Mouse (Mus musculus) hindbrain, embryonic 11.5 days (tissue): ENCODE results near the gene Pfdn2. TPM values are rescaled to one million over a fixed set of nuclear protein-coding genes. Genes with fewer than 3 reads are reported as not detected.

ENCODE experiments used
- ATAC-seq: fragments of 200-750 bp; cut with Nextera tagmentation; 2 replicates; pipeline ENCODE4 v1.8.0; 2017; ENCODE audit warnings: mild to moderate bottlenecking, moderate TSS enrichment, moderate library complexity; ENCODE audit not compliant: low FRiP score
- DNase-seq: peaks from one replicate; pipeline ENCODE4 v3.0.0-alpha.2; 2015; ENCODE audit warnings: low spot score
- H3K27ac ChIP-seq: fragments of 300-500 bp; sonication (generic); 2 replicates; pipeline ENCODE4 v1.5.1; 2014; ENCODE audit warnings: mild to moderate bottlenecking, low read depth, low read length
- H3K27me3 ChIP-seq: fragments of 300-500 bp; sonication (generic); 2 replicates; pipeline ENCODE4 v1.6.1; 2014; ENCODE audit warnings: mild to moderate bottlenecking, low read length, moderate library complexity, mixed read lengths; ENCODE audit not compliant: control insufficient read depth, insufficient read depth
- H3K36me3 ChIP-seq: fragments of 300-500 bp; sonication (generic); 2 replicates; pipeline ENCODE4 v1.6.1; 2014; ENCODE audit warnings: mild to moderate bottlenecking, low read length, moderate library complexity, mixed read lengths; ENCODE audit not compliant: control insufficient read depth, insufficient read depth
- H3K4me1 ChIP-seq: fragments of 300-500 bp; sonication (generic); replicated peaks from 2 replicates; pipeline ENCODE4 v1.6.1; 2014; ENCODE audit warnings: low read length, mixed read lengths; ENCODE audit not compliant: control insufficient read depth, insufficient read depth
- H3K4me2 ChIP-seq: fragments of 300-500 bp; sonication (generic); replicated peaks from 2 replicates; pipeline ENCODE4 v1.6.1; 2014; ENCODE audit warnings: mild to moderate bottlenecking, low read depth, low read length
- H3K4me3 ChIP-seq: fragments of 300-500 bp; sonication (generic); 2 replicates; pipeline ENCODE4 v1.5.1; 2014; ENCODE audit warnings: low read depth, low read length
- H3K9ac ChIP-seq: fragments of 300-500 bp; sonication (generic); 2 replicates; pipeline ENCODE4 v1.6.1; 2014; ENCODE audit warnings: low read depth, low read length
- H3K9me3 ChIP-seq: fragments of 300-500 bp; sonication (generic); 2 replicates; pipeline ENCODE4 v1.6.1; 2016; ENCODE audit warnings: low read length; ENCODE audit not compliant: control insufficient read depth
- WGBS: fragments of 180-500 bp; shearing (Covaris S2); extraction: QIAGEN DNeasy Blood & Tissue Kit; methylation state at CpG from one replicate; pipeline ENCODE4 v1.1.7; 2014; 5-methylcytosine and 5-hydroxymethylcytosine counted together
- polyA plus RNA-seq: library from polyadenylated mRNA; unstranded; fragments of >200 nt; fragmentation: Nextera tagmentation; extraction: Ambion mirVana; gene quantifications from 2 replicates; pipeline ENCODE4 v1.2.1, GENCODE M21; 2014

Pfdn2 gene
- polyA plus RNA-seq, 1 experiment from 2014 or later = 68.4 TPM

GRCm38 (mm10) chr1:171361106-171362103 lies 15.9 kb downstream of the Pfdn2 start:
- DNase-seq (peak; percentile 85), ATAC-seq (peak; percentile 81)
- Histone ChIP-seq H3K9ac (peak overlapping the region; percentile 65), H3K4me1 (peaks cover 3% of the 10 kb centered on the region; the same call in 1 of the 2 replicates), H3K4me2 (peak overlapping the region; percentile 86), H3K27me3 (no peaks in the 10 kb centered on the region), H3K4me3 (peak overlapping the region; percentile 52), H3K9me3 (0 out of 2 replicates have a peak, but pooled peaks cover 2% of the 10 kb centered on the region), H3K36me3 (no peaks in the 10 kb centered on the region), H3K27ac (0 out of 2 replicates have a peak overlapping the region, but pooled peaks have one; percentile 48)
- 29% methylated on average over 16 of the region's 16 CpGs for WGBS

GRCm38 (mm10) chr1:171365934-171366333 lies 20.5 kb downstream of the Pfdn2 start:
- Histone ChIP-seq H3K4me2 (no peak overlapping the region), H3K9me3 (no peaks in the 10 kb centered on the region), H3K27ac (no peak overlapping the region), H3K4me3 (no peak overlapping the region), H3K27me3 (no peaks in the 10 kb centered on the region), H3K36me3 (no peaks in the 10 kb centered on the region), H3K9ac (no peak overlapping the region), H3K4me1 (no peaks in the 10 kb centered on the region)
- 63% methylated on average over 7 of the region's 7 CpGs for WGBS
- DNase-seq (no peak), ATAC-seq (no peak)

GRCm38 (mm10) chr1:171369845-171370556 lies 24.5 kb downstream of the Pfdn2 start, which contains the start of gene Nectin4:
TSS of gene Nectin4 (plus strand) at chr1:171370099.
- H3K36me3 ChIP-seq = no peaks in the 10 kb centered on the region
- DNase-seq (no peak), ATAC-seq (no peak)
- no peak within 1 kb of the TSS for H3K4me2 ChIP-seq
- H3K4me1 ChIP-seq = no peaks in the 10 kb centered on the region
- H3K4me3 ChIP-seq = no peak within 1 kb of the TSS
- 38% methylated on average over 20 of the region's 20 CpGs for WGBS
- no peaks in the 10 kb centered on the region for H3K9me3 ChIP-seq
- H3K27me3 ChIP-seq = no peaks in the 10 kb centered on the region
- H3K9ac ChIP-seq = no peak within 1 kb of the TSS
- no peak within 1 kb of the TSS for H3K27ac ChIP-seq

- Histone ChIP-seq H3K9me3 (no peaks in the 10 kb centered on the region), H3K36me3 (no peaks in the 10 kb centered on the region), H3K27ac (no peak overlapping the region), H3K9ac (no peak overlapping the region), H3K4me3 (no peak overlapping the region), H3K4me2 (no peak overlapping the region), H3K27me3 (no peaks in the 10 kb centered on the region), H3K4me1 (no peaks in the 10 kb centered on the region)
- 69% methylated on average over 3 of the region's 3 CpGs for WGBS
- ATAC-seq (no peak), DNase-seq (no peak)
Observed at GRCm38 (mm10) chr1:171372880-171373279, 27.4 kb downstream of the Pfdn2 start.

GRCm38 (mm10) chr1:171373946-171374345 lies 28.5 kb downstream of the Pfdn2 start:
- ATAC-seq = no peak
- H3K4me2 ChIP-seq = no peak overlapping the region
- no peaks in the 10 kb centered on the region for H3K27me3 ChIP-seq
- no peak overlapping the region for H3K27ac ChIP-seq
- H3K36me3 ChIP-seq = no peaks in the 10 kb centered on the region
- WGBS = 0% methylated on average over 3 of the region's 4 CpGs
- H3K9me3 ChIP-seq = no peaks in the 10 kb centered on the region
- DNase-seq = no peak
- H3K9ac ChIP-seq = no peak overlapping the region
- no peaks in the 10 kb centered on the region for H3K4me1 ChIP-seq
- H3K4me3 ChIP-seq = no peak overlapping the region

- ATAC-seq (no peak), DNase-seq (no peak)
- no peak overlapping the region for H3K4me2 ChIP-seq
- H3K4me3 ChIP-seq = no peak overlapping the region
- peaks cover 6% of the 10 kb centered on the region for H3K27me3 ChIP-seq
- H3K36me3 ChIP-seq = no peaks in the 10 kb centered on the region
- H3K9me3 ChIP-seq = no peaks in the 10 kb centered on the region
- WGBS = 51% methylated on average over 9 of the region's 9 CpGs
- H3K4me1 ChIP-seq = no peaks in the 10 kb centered on the region
- H3K9ac ChIP-seq = no peak overlapping the region
- H3K27ac ChIP-seq = no peak overlapping the region
Observed at GRCm38 (mm10) chr1:171375646-171376097, 30.2 kb downstream of the Pfdn2 start.

- Histone ChIP-seq H3K4me3 (no peak overlapping the region), H3K4me2 (no peak overlapping the region), H3K27ac (no peak overlapping the region), H3K27me3 (peaks cover 9% of the 10 kb centered on the region), H3K4me1 (no peaks in the 10 kb centered on the region), H3K9me3 (no peaks in the 10 kb centered on the region), H3K36me3 (no peaks in the 10 kb centered on the region), H3K9ac (no peak overlapping the region)
- DNase-seq (no peak), ATAC-seq (no peak)
- WGBS = 93% methylated on average over 6 of the region's 6 CpGs
Observed at GRCm38 (mm10) chr1:171378298-171378697, 32.8 kb downstream of the Pfdn2 start.

- peak overlapping the region; percentile 0; the same call in 1 of the 2 replicates for H3K4me3 ChIP-seq
- ATAC-seq = peak; percentile 88
- H3K9ac ChIP-seq = no peak overlapping the region
- no peaks in the 10 kb centered on the region for H3K4me1 ChIP-seq
- H3K27ac ChIP-seq = no peak overlapping the region
- WGBS = 6% methylated on average over 31 of the region's 31 CpGs
- peaks cover 9% of the 10 kb centered on the region for H3K27me3 ChIP-seq
- peak overlapping the region; percentile 24 for H3K4me2 ChIP-seq
- peak; percentile 87 for DNase-seq
- no peaks in the 10 kb centered on the region for H3K36me3 ChIP-seq
- H3K9me3 ChIP-seq = no peaks in the 10 kb centered on the region
Observed at GRCm38 (mm10) chr1:171379935-171380599, 34.6 kb downstream of the Pfdn2 start.
